Mouse (Mus musculus) urinary bladder, adult 2 months (tissue): ENCODE results near the gene Gnat3. TPM values are rescaled to one million over a fixed set of nuclear protein-coding genes. Genes with fewer than 3 reads are reported as not detected.

Experiments
- DNase-seq: peaks from one replicate; pipeline ENCODE4 v3.0.0; 2022; ENCODE audit warnings: low spot score
- polyA plus RNA-seq: library from polyadenylated mRNA; depleted of rRNA; stranded (reverse); fragments of >200 nt; gene quantifications from 2 replicates; pipeline ENCODE4 v1.2.3, GENCODE M21; 2012; rRNA removed

Gnat3 gene
- polyA plus RNA-seq, 1 experiment = not detected

GRCm38 (mm10) chr5:18006157-18006556 lies 43.8 kb downstream of the Gnat3 start:
- no peak for DNase-seq

- no peak for DNase-seq
Measured at GRCm38 (mm10) chr5:18007067-18007466, 44.7 kb downstream of the Gnat3 start.

DNA sequence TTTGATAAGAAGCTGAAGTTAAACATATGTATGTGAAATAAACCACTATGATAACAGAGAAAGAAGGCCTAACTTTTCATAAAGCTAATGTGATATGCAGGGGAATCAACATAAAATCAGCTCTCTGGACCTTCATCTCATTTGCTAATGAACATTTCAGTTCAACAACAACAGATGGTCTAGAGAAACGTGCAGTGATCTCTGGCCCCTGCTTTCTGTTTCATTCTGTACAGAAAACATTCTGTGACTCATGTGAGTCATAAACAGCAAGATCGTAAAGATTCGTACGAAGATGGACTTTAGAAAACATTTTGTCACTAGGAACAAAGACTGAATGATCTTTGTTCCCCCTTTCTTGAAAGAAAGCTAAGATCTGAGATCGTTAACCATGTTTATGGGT lies 48.0 kb downstream of the Gnat3 start:
- no peak for DNase-seq

- DNase-seq = no peak
Measured at GRCm38 (mm10) chr5:18013196-18013595, 50.8 kb downstream of the Gnat3 start.

DNA sequence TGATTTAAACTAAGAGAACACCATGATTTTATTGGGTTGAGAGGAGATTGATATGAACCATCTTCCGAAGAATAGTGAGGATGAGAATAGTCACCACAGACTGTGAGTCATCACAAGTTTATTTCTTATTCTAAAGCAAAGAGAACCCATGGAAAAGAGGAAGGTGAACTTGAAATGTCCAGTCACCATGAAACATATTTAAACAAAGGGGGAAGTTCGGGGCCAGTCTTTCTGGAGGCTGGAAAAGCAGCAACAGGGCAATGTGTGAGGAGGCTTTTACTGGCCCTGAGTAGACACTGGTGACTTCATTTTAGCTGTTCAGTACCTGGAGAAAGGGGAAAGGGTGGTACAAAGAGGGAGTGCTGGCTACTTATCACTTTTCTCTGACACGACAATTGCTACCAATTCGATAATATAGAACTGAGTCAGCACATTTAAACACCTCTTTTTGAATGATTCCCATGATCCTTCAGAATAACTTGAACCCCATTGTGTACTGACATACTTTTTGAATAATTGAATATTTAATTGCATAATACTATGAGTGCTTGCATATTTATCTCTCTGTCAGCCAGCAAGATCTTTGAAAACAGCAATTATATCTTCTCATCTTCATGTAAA lies 52.0 kb downstream of the Gnat3 start:
- DNase-seq = no peak

- no peak for DNase-seq
Measured at GRCm38 (mm10) chr5:18023347-18023746, 61.0 kb downstream of the Gnat3 start.

DNA sequence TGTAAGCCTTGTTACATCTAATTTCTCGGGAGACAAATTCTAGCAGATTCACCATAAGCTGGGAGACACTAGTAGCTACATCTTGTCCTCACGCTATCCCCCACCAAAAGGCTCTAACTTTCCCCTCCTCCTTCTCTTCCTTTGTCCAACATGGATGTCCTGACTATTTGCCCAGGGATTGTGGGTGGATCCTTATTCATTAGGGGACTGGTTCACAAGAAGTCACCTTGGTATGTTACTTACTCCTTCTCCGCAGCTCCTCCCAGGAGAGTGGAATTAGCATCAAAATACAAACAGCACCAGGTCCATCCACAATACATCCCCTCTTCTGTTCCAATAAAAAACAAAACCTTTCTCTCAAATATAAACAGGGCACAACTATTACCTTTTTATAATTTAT lies 65.2 kb downstream of the Gnat3 start:
- DNase-seq = no peak

DNA sequence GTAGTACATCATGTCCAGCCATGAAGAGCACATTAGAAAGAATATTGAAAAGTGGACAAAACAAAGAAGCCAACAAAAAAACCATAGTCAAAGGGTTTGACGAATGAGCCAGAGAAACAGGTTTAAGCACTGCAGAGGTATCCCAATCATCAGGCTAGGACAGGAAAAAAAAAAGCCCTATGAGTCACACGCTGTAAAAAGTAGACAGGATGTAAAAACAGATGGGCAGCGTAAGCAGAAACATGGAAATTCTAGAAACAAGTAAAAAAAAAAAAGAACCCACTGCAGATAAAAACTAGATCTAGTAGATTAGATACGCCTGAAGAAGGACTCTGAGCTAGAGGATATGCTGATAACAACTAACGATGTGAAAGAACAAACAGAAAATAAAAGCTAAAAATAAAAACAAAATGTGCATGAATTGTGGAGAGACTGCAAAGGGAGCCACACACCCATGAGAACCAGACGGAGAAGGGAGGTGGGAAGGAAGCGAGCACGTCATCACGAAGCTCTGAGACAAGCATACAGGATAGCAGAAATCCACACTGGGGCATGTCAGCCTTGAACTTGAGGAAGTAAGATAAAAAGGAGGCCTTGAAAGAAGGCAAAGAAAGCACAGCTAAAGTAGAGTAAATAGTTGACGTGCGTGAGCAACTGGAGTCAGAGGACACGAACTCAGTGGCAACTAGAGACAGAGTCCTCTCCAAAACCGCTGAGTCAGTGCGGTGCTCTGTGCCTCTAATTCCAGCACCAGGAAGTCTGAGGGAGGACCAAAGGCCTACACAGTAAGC lies 73.7 kb downstream of the Gnat3 start:
- no peak for DNase-seq

GRCm38 (mm10) chr5:18043022-18043421 lies 80.7 kb downstream of the Gnat3 start:
- DNase-seq = peak; percentile 43

GRCm38 (mm10) chr5:18048841-18049240 lies 86.5 kb downstream of the Gnat3 start:
- DNase-seq = no peak

- DNase-seq = no peak
Measured at GRCm38 (mm10) chr5:18055323-18055722, 93.0 kb downstream of the Gnat3 start.

Other genes starting within 250 kb of the Gnat3 start
- gene Cd36, start 73.7 kb upstream of the Gnat3 start, polyA plus RNA-seq = 43.3 and 60.4 TPM in 2 replicates